Mouse (Mus musculus) C2C12 (cell line): ENCODE results near the gene Ces3b.

Experiments used
- MAX ChIP-seq: IDR thresholded peaks from one replicate; pipeline ENCODE4 v1.6.1; 2011; ENCODE audit warnings: mild to moderate bottlenecking, control low read depth
- USF1 ChIP-seq: IDR thresholded peaks from one replicate; pipeline ENCODE4 v1.6.1; 2011; ENCODE audit warnings: low read depth, mild to moderate bottlenecking, control low read depth, moderate library complexity

GRCm38 (mm10) chr8:105080814-105081336 is 2.7 kb upstream of the Ces3b start:
- TF ChIP-seq USF1 (no peak), MAX (no peak)
